Mouse (Mus musculus) olfactory bulb, adult 2 months (tissue): ENCODE measurements at regions not wholly inside any gene's neighbourhood (a gene's known extent, or its start where the extent isn't known, plus 50 kb on each side); places are given as distances from the start of the nearest gene placed in this dataset.

ENCODE experiments used
- H3K27ac ChIP-seq: fragments of 200-500 bp; 2 replicates; pipeline ENCODE4 v1.5.1; 2012; ENCODE audit warnings: low read depth, low read length; ENCODE audit not compliant: insufficient read depth
- H3K4me1 ChIP-seq: fragments of 200-500 bp; 2 replicates; pipeline ENCODE4 v1.6.1; 2012; ENCODE audit warnings: low read length; ENCODE audit not compliant: control insufficient read depth, insufficient read depth
- H3K4me3 ChIP-seq: fragments of 200-500 bp; 2 replicates; pipeline ENCODE4 v1.5.1; 2012; ENCODE audit warnings: mild to moderate bottlenecking, low read depth, low read length, moderate library complexity; ENCODE audit not compliant: insufficient read depth
- CTCF ChIP-seq: fragments of 200-500 bp; IDR thresholded peaks from 2 replicates; pipeline ENCODE4 v1.5.1; 2012; ENCODE audit warnings: low read depth, mild to moderate bottlenecking, low read length, moderate library complexity; ENCODE audit not compliant: insufficient read depth
- POLR2A ChIP-seq: fragments of 200-500 bp; IDR thresholded peaks from 2 replicates; pipeline ENCODE4 v1.6.1; 2012; ENCODE audit warnings: mild to moderate bottlenecking, low read depth, low read length, moderate library complexity; ENCODE audit not compliant: insufficient read depth
- WGBS: fragments of 180-500 bp; shearing (Covaris S2); methylation state at CpG from one replicate; pipeline ENCODE4 v1.1.7; 2018; 5-methylcytosine and 5-hydroxymethylcytosine counted together

- WGBS: 38% methylated on average over 6 of the region's 6 CpGs
- Histone ChIP-seq H3K4me1 (no peaks in the 10 kb centered on the region), H3K27ac (no peak overlapping the region), H3K4me3 (no peak overlapping the region)
- TF ChIP-seq POLR2A: no peak
- TF ChIP-seq CTCF: no peak
Observed at GRCm38 (mm10) chr16:42808864-42809263, 66.8 kb upstream of the Zbtb20 start.

DNA sequence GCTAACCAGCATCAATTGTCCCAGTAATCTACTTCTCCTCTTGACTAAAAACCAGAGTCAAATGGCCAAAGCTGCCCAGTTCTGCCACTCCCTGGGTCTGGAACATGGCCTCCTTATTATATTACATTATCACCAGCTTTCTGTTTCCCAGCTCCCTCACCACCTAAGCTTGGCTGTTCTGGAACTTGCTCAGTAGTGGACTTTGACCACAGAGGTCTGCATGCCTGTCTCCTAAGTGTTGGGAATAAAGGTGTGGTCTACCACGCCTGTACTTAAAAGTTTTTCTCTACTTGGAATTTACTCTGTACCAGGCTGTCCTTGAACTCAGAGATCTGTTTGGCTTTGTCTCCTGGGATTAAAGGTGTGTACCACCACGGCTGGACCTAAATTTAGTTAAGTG lies 68.1 kb upstream of the Zbtb20 start:
- TF ChIP-seq POLR2A: no peak
- no peak for TF ChIP-seq CTCF
- no peak overlapping the region for H3K27ac ChIP-seq
- H3K4me1 ChIP-seq: no peaks in the 10 kb centered on the region
- WGBS: 93% methylated on average over 2 of the region's 2 CpGs
- H3K4me3 ChIP-seq: no peak overlapping the region

GRCm38 (mm10) chr16:42803609-42804008 lies 72.1 kb upstream of the Zbtb20 start:
- Histone ChIP-seq H3K27ac (no peak overlapping the region), H3K4me1 (no peaks in the 10 kb centered on the region), H3K4me3 (no peak overlapping the region)
- TF ChIP-seq CTCF (no peak), POLR2A (no peak)
- WGBS: 33% methylated on average over 1 of the region's 1 CpGs

DNA sequence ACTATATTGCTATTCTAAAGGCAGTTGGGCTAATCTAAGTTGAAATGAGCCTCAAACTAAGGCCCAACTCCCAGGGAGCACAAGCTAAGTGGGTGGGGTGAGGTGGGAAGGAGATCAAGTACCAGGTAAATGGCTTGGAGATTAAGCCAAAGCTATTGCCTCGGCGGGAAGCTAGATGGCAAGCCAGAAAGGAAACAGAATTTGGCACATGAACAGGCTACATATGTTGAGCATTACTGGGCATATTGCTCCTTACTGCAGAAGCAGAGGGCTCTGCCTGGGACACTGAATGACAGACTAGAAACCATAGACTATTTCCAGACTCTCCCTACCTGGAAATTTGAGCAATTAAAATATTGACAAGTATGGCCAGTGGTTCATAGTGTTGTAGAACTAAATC lies 83.1 kb upstream of the Zbtb20 start:
- Histone ChIP-seq H3K4me1 (no peaks in the 10 kb centered on the region), H3K4me3 (no peak overlapping the region), H3K27ac (no peak overlapping the region)
- TF ChIP-seq POLR2A (no peak), CTCF (no peak)
- 81% methylated on average over 2 of the region's 2 CpGs for WGBS

DNA sequence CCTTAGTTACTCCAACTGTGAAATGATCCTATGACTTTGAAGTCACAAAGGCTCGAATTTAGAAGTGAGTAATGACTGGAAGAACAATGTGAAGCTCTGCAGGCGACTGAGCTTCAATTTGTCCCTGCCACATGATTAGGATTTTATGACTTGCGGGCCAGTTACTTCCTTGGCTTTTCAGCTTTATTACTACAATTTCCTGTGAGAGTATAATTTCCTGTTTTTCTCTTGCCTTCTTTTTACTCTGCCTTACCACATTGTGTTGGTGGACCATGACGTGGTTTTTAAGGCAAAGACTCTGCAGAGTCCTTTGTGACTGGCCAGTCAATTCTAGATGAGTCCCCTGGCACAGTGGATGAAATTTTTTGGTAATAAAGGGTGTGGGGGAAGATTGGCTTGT lies 91.0 kb upstream of the Zbtb20 start:
- TF ChIP-seq POLR2A: no peak
- no peak for TF ChIP-seq CTCF
- WGBS: 72% methylated on average over 4 of the region's 4 CpGs
- no peak overlapping the region for H3K27ac ChIP-seq

DNA sequence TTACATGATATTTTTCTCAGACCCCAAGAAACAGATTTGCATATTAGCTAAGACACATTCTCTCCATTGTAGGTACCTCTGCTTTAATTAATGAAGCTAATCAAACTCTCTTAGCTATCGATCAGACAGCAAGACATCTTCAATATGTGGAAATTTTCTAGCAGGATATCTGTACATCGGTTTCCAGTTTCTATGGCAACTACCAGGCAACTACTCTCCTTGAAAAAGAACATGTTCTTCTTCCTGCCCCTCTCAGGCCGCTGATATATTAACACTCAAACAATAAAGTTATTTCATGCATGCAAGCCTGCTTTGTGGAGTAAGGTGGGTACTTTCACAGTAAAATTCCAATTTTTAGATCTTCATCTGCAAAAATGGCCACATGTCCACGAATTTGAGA lies 91.7 kb upstream of the Zbtb20 start:
- TF ChIP-seq POLR2A: no peak
- no peak for TF ChIP-seq CTCF
- Histone ChIP-seq H3K4me1 (no peaks in the 10 kb centered on the region), H3K4me3 (no peak overlapping the region), H3K27ac (no peak overlapping the region)
- WGBS: 64% methylated on average over 4 of the region's 4 CpGs

More for the DNA sequence above, 91.0 kb upstream of the Zbtb20 start:
- no peak overlapping the region for H3K4me3 ChIP-seq
- H3K4me1 ChIP-seq: no peaks in the 10 kb centered on the region

DNA sequence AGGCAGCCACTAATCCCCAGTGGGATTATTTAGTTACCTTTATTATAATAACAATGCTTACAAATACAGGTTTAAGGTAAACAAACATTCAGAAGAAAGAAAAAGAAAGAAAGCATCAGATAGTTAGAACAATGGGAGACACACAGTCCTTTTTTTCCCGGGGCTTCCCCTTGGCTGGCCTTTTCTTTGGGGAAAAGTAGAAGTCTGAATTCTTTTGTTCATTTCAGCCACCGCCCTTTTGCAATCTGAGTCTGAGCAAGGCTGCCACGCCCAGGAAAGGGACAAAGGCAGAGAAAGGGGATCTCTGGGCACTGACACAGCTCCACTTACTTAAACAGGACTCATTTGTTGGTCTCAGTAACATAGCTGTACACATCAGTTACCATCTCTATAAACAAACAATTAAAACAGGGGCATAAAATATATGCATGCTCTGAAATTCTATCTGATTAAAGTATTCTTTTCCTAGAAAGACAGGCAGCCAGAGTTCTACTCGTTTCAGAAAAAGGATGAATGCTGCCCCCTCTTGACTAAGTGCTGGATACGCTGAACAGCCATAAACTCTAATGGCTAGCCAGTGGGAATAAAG lies 93.5 kb upstream of the Zbtb20 start:
- 3% methylated on average over 5 of the region's 5 CpGs for WGBS
- H3K4me3 ChIP-seq: no peak overlapping the region
- no peaks in the 10 kb centered on the region for H3K4me1 ChIP-seq
- TF ChIP-seq CTCF (no peak), POLR2A (no peak)
- H3K27ac ChIP-seq: no peak overlapping the region

GRCm38 (mm10) chr16:42781096-42782071 lies 94.3 kb upstream of the Zbtb20 start:
- H3K4me1 ChIP-seq: no peaks in the 10 kb centered on the region
- H3K27ac ChIP-seq: no peak overlapping the region
- WGBS: 39% methylated on average over 12 of the region's 12 CpGs
- H3K4me3 ChIP-seq: no peak overlapping the region
- no peak for TF ChIP-seq CTCF
- TF ChIP-seq POLR2A: no peak

DNA sequence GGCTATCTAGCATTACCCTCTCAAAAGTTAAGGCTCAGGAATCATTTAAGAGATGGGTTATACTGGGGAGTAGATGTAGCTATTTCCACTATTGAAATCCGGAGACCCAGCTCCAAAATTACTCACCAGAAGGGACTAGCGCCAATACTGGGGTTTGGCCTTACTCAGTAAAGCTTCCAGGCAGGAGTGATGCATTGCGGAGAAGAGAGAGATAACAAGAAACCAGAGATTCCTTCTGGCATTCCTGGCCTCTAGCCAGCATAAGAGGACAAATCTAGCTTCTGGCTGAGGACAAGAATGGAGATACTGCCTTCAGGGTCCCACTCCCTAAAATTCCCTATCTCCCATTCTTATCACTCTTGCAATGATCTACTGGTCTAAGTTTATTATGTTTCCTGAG lies 95.7 kb upstream of the Zbtb20 start:
- Histone ChIP-seq H3K4me1 (no peaks in the 10 kb centered on the region), H3K4me3 (no peak overlapping the region), H3K27ac (no peak overlapping the region)
- no peak for TF ChIP-seq CTCF
- TF ChIP-seq POLR2A: no peak
- 89% methylated on average over 3 of the region's 3 CpGs for WGBS
